Mouse (Mus musculus): ENCODE data around the gene Coro2b. TPM values are rescaled to one million over a fixed set of nuclear protein-coding genes. Genes with fewer than 3 reads are reported as not detected.
A peak's percentile ranks its signal among the peaks of the same experiment; 100 is the strongest.

Gene Coro2b
- polyA plus RNA-seq, 1 experiment from 2014 or later = 11.0 TPM

- Histone ChIP-seq H3K4me1 (replicated peaks; ENCODE audit: insufficient read depth, low read length) (peaks cover 40% of the 10 kb centered on the region), H3K27me3 (ENCODE audit: insufficient read depth, low read length) (no peaks in the 10 kb centered on the region), H3K4me3 (replicated peaks; ENCODE audit: low read depth, low read length) (no peak overlapping the region), H3K9me3 (replicated peaks; ENCODE audit: low read length) (no peaks in the 10 kb centered on the region), H3K9ac (ENCODE audit: low read depth, low read length) (no peak overlapping the region), H3K4me2 (ENCODE audit: low read length) (no peak overlapping the region), H3K36me3 (ENCODE audit: insufficient read depth, low read length) (peaks cover 19% of the 10 kb centered on the region), H3K27ac (no peak overlapping the region)
- DNase-seq (ENCODE audit: low spot score) (no peak), ATAC-seq (replicated peaks; ENCODE audit: low FRiP score, low read depth) (no peak)
- TF ChIP-seq CTCF (IDR thresholded peaks at IDR 0.05; ENCODE audit: low read depth) = peak; percentile 35
- 54% methylated on average over 6 of the region's 6 CpGs for WGBS
These were observed 166.1 kb downstream of the Coro2b start for GRCm38 (mm10) chr9:62370648-62371280.

DNA sequence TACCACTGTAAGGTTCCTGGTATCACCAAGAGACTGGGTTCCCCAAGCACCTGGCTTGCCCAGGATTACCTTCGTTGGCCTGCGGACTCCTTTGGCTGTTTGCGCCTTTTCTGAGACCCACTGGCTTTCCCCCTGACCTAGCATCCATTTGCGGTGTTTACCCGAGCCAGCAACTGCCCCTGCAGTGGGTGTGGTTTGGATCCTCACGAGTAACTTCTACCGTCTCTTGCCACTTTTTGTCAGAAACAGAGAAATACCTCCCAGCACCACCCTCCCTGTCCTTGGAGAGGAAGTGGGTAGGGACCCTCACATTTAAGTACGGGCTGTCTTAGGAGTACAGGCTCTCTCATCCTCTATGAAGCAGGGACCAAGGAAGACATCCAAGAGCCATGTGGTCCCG lies 166.7 kb downstream of the Coro2b start:
- H3K4me1 ChIP-seq (replicated peaks; ENCODE audit: insufficient read depth, low read length) = peaks cover 45% of the 10 kb centered on the region
- H3K4me3 ChIP-seq (replicated peaks; ENCODE audit: low read depth, low read length) = no peak overlapping the region
- H3K9me3 ChIP-seq (replicated peaks; ENCODE audit: low read length) = no peaks in the 10 kb centered on the region
- peak overlapping the region; percentile 19; the same call in 1 of the 2 replicates for H3K27ac ChIP-seq
- no peak for ATAC-seq (replicated peaks; ENCODE audit: low FRiP score, low read depth)
- WGBS = 60% methylated on average over 9 of the region's 9 CpGs
- H3K27me3 ChIP-seq (ENCODE audit: insufficient read depth, low read length) = no peaks in the 10 kb centered on the region
- no peak for TF ChIP-seq CTCF (IDR thresholded peaks at IDR 0.05; ENCODE audit: low read depth)
- no peak overlapping the region for H3K9ac ChIP-seq (ENCODE audit: low read depth, low read length)
- no peak overlapping the region for H3K4me2 ChIP-seq (ENCODE audit: low read length)
- DNase-seq (ENCODE audit: low spot score) = no peak
- peaks cover 13% of the 10 kb centered on the region for H3K36me3 ChIP-seq (ENCODE audit: insufficient read depth, low read length)

Other genes with a start within 250 kb of the Coro2b start
- 139 and 166 TPM in 2 replicates for gene Anp32a, start 195.8 kb downstream of the Coro2b start, polyA plus RNA-seq (2015; fragmentation: Nextera tagmentation; extraction: Ambion mirVana)
- gene Itga11, start 140.8 kb upstream of the Coro2b start, polyA plus RNA-seq (2015; fragmentation: Nextera tagmentation; extraction: Ambion mirVana) = 0.40 and 0.45 TPM in 2 replicates